ENCODE assay signal across 17 mouse cellular contexts in genomic region chr9:58775363-58775762, GRCm38 (mm10). TPM values are rescaled to one million over a fixed set of nuclear protein-coding genes. Genes with fewer than 3 reads are reported as not detected.
A peak's percentile ranks its signal among the peaks of the same experiment; 100 is the strongest.
DNase-seq lines count a peak whose midpoint lies in the region; ATAC-seq and TF ChIP-seq lines count a peak whose summit lies in the region.
"Had no signal": no experiment of that assay in that cellular context is flagged by ENCODE, and none has a peak within 500 bp of the region (broad histone marks: within the 10 kb centered on the region; RNA-seq: fewer than 3 reads in every experiment).

No protein-coding gene starts in this region.

- TF ChIP-seq EP300 in MEL (IDR thresholded peaks at IDR 0.05; ENCODE audit: low read depth in 1 of 2, low read length in 2 of 2) = no peak
- no peak for TF ChIP-seq EP300 in stomach, postnatal 0 days (optimal IDR thresholded peaks at IDR 0.05)

- WGBS in kidney, embryonic 15.5 days = 19% methylated on average over 2 of the region's 2 CpGs
- 9% methylated on average over 2 of the region's 2 CpGs for WGBS in midbrain, postnatal 0 days
- WGBS in midbrain, embryonic 11.5 days = 14% methylated on average over 2 of the region's 2 CpGs
- 16% methylated on average over 2 of the region's 2 CpGs for WGBS in stomach, postnatal 0 days

- no peak for ATAC-seq in kidney, embryonic 15.5 days (replicated peaks; ENCODE audit: low FRiP score)
- ATAC-seq in midbrain, postnatal 0 days (ENCODE audit: low FRiP score) = no peak
- ATAC-seq in midbrain, embryonic 11.5 days (ENCODE audit: low FRiP score) = no peak
- ATAC-seq in stomach, postnatal 0 days (ENCODE audit: low FRiP score, low TSS enrichment) = no peak
- ATAC-seq: inflammation-experienced regulatory T-cells, adult 6 months had no signal

- TF ChIP-seq CTCF in midbrain, postnatal 0 days (IDR thresholded peaks at IDR 0.05) = peak; percentile 53
- TF ChIP-seq CTCF in MEL (IDR thresholded peaks at IDR 0.05 in 2 of 3, conservative IDR thresholded peaks at IDR 0.05 in 1 of 3; ENCODE audit: control insufficient read depth in 1 of 3, insufficient read depth in 1 of 3, low read depth in 2 of 3, low read length in 3 of 3, poor library complexity in 1 of 3, severe bottlenecking in 1 of 3) = peak; percentile 33 to 57 (median 38)
- peak; percentile 55 for TF ChIP-seq CTCF in stomach, postnatal 0 days (IDR thresholded peaks at IDR 0.05; ENCODE audit: low read depth)

- no peak overlapping the region for H3K4me2 ChIP-seq in kidney, embryonic 15.5 days
- no peak overlapping the region for H3K4me2 ChIP-seq in midbrain, postnatal 0 days (ENCODE audit: low read depth, low read length, poor library complexity, severe bottlenecking)
- no peak overlapping the region for H3K4me2 ChIP-seq in midbrain, embryonic 11.5 days
- no peak overlapping the region for H3K4me2 ChIP-seq in stomach, postnatal 0 days (replicated peaks; ENCODE audit: low read depth)
- H3K4me2 ChIP-seq: embryonic facial prominence, embryonic 13.5 days; forebrain, embryonic 12.5 days; heart, embryonic 15.5 days had no signal

- no peaks in the 10 kb centered on the region for H3K27me3 ChIP-seq in kidney, embryonic 15.5 days
- H3K27me3 ChIP-seq in midbrain, postnatal 0 days (ENCODE audit: insufficient read depth, low read length) = no peaks in the 10 kb centered on the region
- no peaks in the 10 kb centered on the region for H3K27me3 ChIP-seq in midbrain, embryonic 11.5 days (ENCODE audit: control insufficient read depth, insufficient read depth, low read length)
- peaks cover 3 to 5% of the 10 kb centered on the region in 2 experiments; a peak in 3 of 4 replicates for H3K27me3 ChIP-seq in MEL (ENCODE audit: control insufficient read depth in 1 of 2, insufficient read depth in 2 of 2, low read length in 2 of 2)
- H3K27me3 ChIP-seq in stomach, postnatal 0 days (ENCODE audit: control insufficient read depth, insufficient read depth, low read length) = no peaks in the 10 kb centered on the region
- H3K27me3 ChIP-seq: embryonic facial prominence, embryonic 13.5 days; forebrain, embryonic 12.5 days; heart, embryonic 15.5 days had no signal

- no peaks in the 10 kb centered on the region for H3K9me3 ChIP-seq in kidney, embryonic 15.5 days (replicated peaks)
- H3K9me3 ChIP-seq in midbrain, postnatal 0 days (ENCODE audit: low read length) = no peaks in the 10 kb centered on the region
- H3K9me3 ChIP-seq in midbrain, embryonic 11.5 days (ENCODE audit: control insufficient read depth, low read length) = no peaks in the 10 kb centered on the region
- H3K9me3 ChIP-seq in MEL (replicated peaks; ENCODE audit: insufficient read depth, low read length) = no peaks in the 10 kb centered on the region
- no peaks in the 10 kb centered on the region for H3K9me3 ChIP-seq in stomach, postnatal 0 days (ENCODE audit: control insufficient read depth, low read length)
- H3K9me3 ChIP-seq: embryonic facial prominence, embryonic 13.5 days; forebrain, embryonic 12.5 days; heart, embryonic 15.5 days; midbrain, embryonic 10.5 days had no signal

- no peaks in the 10 kb centered on the region for H3K4me1 ChIP-seq in kidney, embryonic 15.5 days
- no peaks in the 10 kb centered on the region for H3K4me1 ChIP-seq in midbrain, postnatal 0 days (ENCODE audit: insufficient read depth, low read length)
- no peaks in the 10 kb centered on the region for H3K4me1 ChIP-seq in midbrain, embryonic 11.5 days (ENCODE audit: control insufficient read depth, insufficient read depth, low read length)
- no peaks in the 10 kb centered on the region for H3K4me1 ChIP-seq in MEL (ENCODE audit: control insufficient read depth in 1 of 2, insufficient read depth in 2 of 2, low read length in 2 of 2)
- H3K4me1 ChIP-seq in stomach, postnatal 0 days (replicated peaks; ENCODE audit: control insufficient read depth, insufficient read depth) = no peaks in the 10 kb centered on the region
- H3K4me1 ChIP-seq: embryonic facial prominence, embryonic 13.5 days; forebrain, embryonic 12.5 days; heart, embryonic 15.5 days; midbrain, embryonic 10.5 days had no signal

- no peak overlapping the region for H3K27ac ChIP-seq in kidney, embryonic 15.5 days
- no peak overlapping the region for H3K27ac ChIP-seq in midbrain, postnatal 0 days (ENCODE audit: low read depth, low read length)
- H3K27ac ChIP-seq in midbrain, embryonic 11.5 days (ENCODE audit: low read depth, low read length) = no peak overlapping the region
- no peak overlapping the region for H3K27ac ChIP-seq in MEL (ENCODE audit: control insufficient read depth, low read depth, low read length)
- no peak overlapping the region for H3K27ac ChIP-seq in stomach, postnatal 0 days (replicated peaks)
- H3K27ac ChIP-seq: embryonic facial prominence, embryonic 13.5 days; forebrain, embryonic 12.5 days; heart, embryonic 15.5 days; midbrain, embryonic 10.5 days had no signal

- H3K36me3 ChIP-seq in kidney, embryonic 15.5 days = no peaks in the 10 kb centered on the region
- no peaks in the 10 kb centered on the region for H3K36me3 ChIP-seq in midbrain, postnatal 0 days (ENCODE audit: insufficient read depth, low read length)
- no peaks in the 10 kb centered on the region for H3K36me3 ChIP-seq in midbrain, embryonic 11.5 days (ENCODE audit: control insufficient read depth, insufficient read depth, low read length)
- H3K36me3 ChIP-seq in MEL (ENCODE audit: control insufficient read depth in 1 of 2, insufficient read depth in 2 of 2, low read length in 2 of 2) = no peaks in the 10 kb centered on the region
- no peaks in the 10 kb centered on the region for H3K36me3 ChIP-seq in stomach, postnatal 0 days (ENCODE audit: control insufficient read depth, insufficient read depth, low read length)
- H3K36me3 ChIP-seq: embryonic facial prominence, embryonic 13.5 days; forebrain, embryonic 12.5 days; heart, embryonic 15.5 days; midbrain, embryonic 10.5 days had no signal

- no peak for TF ChIP-seq POLR2A in MEL (IDR thresholded peaks at IDR 0.05; ENCODE audit: control insufficient read depth in 1 of 2, insufficient read depth in 1 of 2, low read depth in 1 of 2, low read length in 2 of 2, poor library complexity in 1 of 2)

- no peaks in the 10 kb centered on the region for H3K79me2 ChIP-seq in MEL (ENCODE audit: control insufficient read depth, insufficient read depth, low read length, poor library complexity)

- peak; percentile 7 for DNase-seq in kidney, adult 9 months
- no peak for DNase-seq in midbrain, postnatal 0 days (ENCODE audit: low spot score)
- DNase-seq in midbrain, embryonic 11.5 days (ENCODE audit: low spot score, missing footprints) = no peak
- DNase-seq in MEL (ENCODE audit: low read depth, low spot score) = peak; percentile 26
- no peak for DNase-seq in stomach, postnatal 0 days (ENCODE audit: low spot score)
- DNase-seq in spleen, postnatal 36 days (ENCODE audit: low spot score in 2 of 2) = no peak
- DNase-seq: gastrocnemius, postnatal 36 days had no signal

- H3K9ac ChIP-seq in kidney, embryonic 15.5 days = no peak overlapping the region
- no peak overlapping the region for H3K9ac ChIP-seq in midbrain, postnatal 0 days (replicated peaks; ENCODE audit: low read length, poor library complexity, severe bottlenecking)
- H3K9ac ChIP-seq in midbrain, embryonic 11.5 days (ENCODE audit: low read length) = no peak overlapping the region
- H3K9ac ChIP-seq in MEL (ENCODE audit: control insufficient read depth, low read depth, low read length, poor library complexity, severe bottlenecking) = no peak overlapping the region
- H3K9ac ChIP-seq in stomach, postnatal 0 days (ENCODE audit: low read length) = no peak overlapping the region
- H3K9ac ChIP-seq: embryonic facial prominence, embryonic 13.5 days; forebrain, embryonic 12.5 days; heart, embryonic 15.5 days had no signal

- TF ChIP-seq RAD21 in MEL (IDR thresholded peaks at IDR 0.05; ENCODE audit: low read depth, low read length) = peak; percentile 23

- H3K4me3 ChIP-seq in kidney, embryonic 15.5 days (replicated peaks) = no peak overlapping the region
- H3K4me3 ChIP-seq in midbrain, postnatal 0 days (ENCODE audit: low read depth, low read length) = no peak overlapping the region
- no peak overlapping the region for H3K4me3 ChIP-seq in midbrain, embryonic 11.5 days (ENCODE audit: low read depth, low read length)
- H3K4me3 ChIP-seq in MEL (ENCODE audit: control insufficient read depth in 1 of 2, insufficient read depth in 1 of 2, low read depth in 2 of 2, low read length in 2 of 2) = no peak overlapping the region
- no peak overlapping the region for H3K4me3 ChIP-seq in stomach, postnatal 0 days (ENCODE audit: low read depth, low read length)
- H3K4me3 ChIP-seq: embryonic facial prominence, embryonic 13.5 days; forebrain, embryonic 12.5 days; heart, embryonic 15.5 days; midbrain, embryonic 10.5 days had no signal

TF ChIP-seq in MEL, 35 proteins besides CTCF, POLR2A, EP300 and RAD21:
- TF ChIP-seq TCF12 (IDR thresholded peaks at IDR 0.05; ENCODE audit: low read depth, low read length) (no peak), SMC3 (IDR thresholded peaks at IDR 0.05; ENCODE audit: low read depth, low read length) (peak; percentile 36)

RNA-seq across cellular contexts. Expression of gene Rec114, which starts 31.6 kb away (rescaled TPM):
- polyA plus RNA-seq in kidney, embryonic 15.5 days (2015; fragmentation: Nextera tagmentation; extraction: Ambion mirVana) = 2.5 and 2.8 TPM in 2 replicates
- 0.16 and 1.1 TPM in 2 replicates for total RNA-seq in midbrain, postnatal 0 days (2014; rRNA removed)
- 1.1 and 1.9 TPM in 2 replicates for polyA plus RNA-seq in midbrain, postnatal 0 days (2015; fragmentation: Nextera tagmentation; extraction: Ambion mirVana)
- polyA plus RNA-seq in midbrain, embryonic 11.5 days (2014; fragmentation: Nextera tagmentation; extraction: Ambion mirVana) = 1.0 and 2.7 TPM in 2 replicates
- total RNA-seq in MEL (2012; rRNA removed) = 112 and 135 TPM in 2 replicates
- 100 to 1,000 TPM in 1 of 2 experiments, not detected in 1; 111 TPM for polyA plus RNA-seq in MEL (2012; ENCODE audit: insufficient read depth in 1 of 2, insufficient read length in 2 of 2, low read depth in 1 of 2, low replicate concordance in 2 of 2, missing spikeins in 1 of 2)
- 0.79 and 1.0 TPM in 2 replicates for polyA plus RNA-seq in stomach, postnatal 0 days (2015; fragmentation: Nextera tagmentation; extraction: Ambion mirVana)
- total RNA-seq: gastrocnemius, postnatal 36 days; left cerebral cortex, adult 8-10 months had no signal
- polyA plus RNA-seq: large intestine, adult 2 months; small intestine, adult 2 months had no signal

RNA-seq across cellular contexts. Expression of gene Hcn4, which starts 47.8 kb away (rescaled TPM):
- 0.26 and 0.40 TPM in 2 replicates for polyA plus RNA-seq in kidney, embryonic 15.5 days (2015; fragmentation: Nextera tagmentation; extraction: Ambion mirVana)
- total RNA-seq in midbrain, postnatal 0 days (2014; rRNA removed) = 34.6 and 42.3 TPM in 2 replicates
- polyA plus RNA-seq in midbrain, postnatal 0 days (2015; fragmentation: Nextera tagmentation; extraction: Ambion mirVana) = 3.8 and 4.1 TPM in 2 replicates
- polyA plus RNA-seq in midbrain, embryonic 11.5 days (2014; fragmentation: Nextera tagmentation; extraction: Ambion mirVana) = 1.3 and 1.5 TPM in 2 replicates
- total RNA-seq in MEL (2012; rRNA removed) = not detected in 2 replicates
- polyA plus RNA-seq in MEL (2012; ENCODE audit: insufficient read depth in 1 of 2, insufficient read length in 2 of 2, low read depth in 1 of 2, low replicate concordance in 2 of 2, missing spikeins in 1 of 2) = not detected
- 0.05 and 0.12 TPM in 2 replicates for polyA plus RNA-seq in stomach, postnatal 0 days (2015; fragmentation: Nextera tagmentation; extraction: Ambion mirVana)
- polyA plus RNA-seq: inflammation-experienced regulatory T-cells, adult 6 months; liver, embryonic 16.5 days had no signal

Comparison
In these comparisons a context has a peak if more than half of its experiments do, and no peak if none do; other contexts are left out.
1. DNase-seq: peak in kidney, adult 9 months (single experiment) and MEL (single experiment); none in midbrain, postnatal 0 days (single experiment), midbrain, embryonic 11.5 days (single experiment), stomach, postnatal 0 days (single experiment) and spleen, postnatal 36 days (0 of 2).
2. RNA of gene Rec114, which starts 31.6 kb away (polyA plus RNA-seq): 111 TPM in MEL; 2.5 to 2.8 TPM in kidney, embryonic 15.5 days, 1.1 to 1.9 TPM in midbrain, postnatal 0 days, 1.0 to 2.7 TPM in midbrain, embryonic 11.5 days and 0.79 to 1.0 TPM in stomach, postnatal 0 days; every median in the first group is over 10 times any median in the second.
3. Peak in every context shown above with its lines, with median percentiles within 50 percentile points of each other: CTCF ChIP-seq.